Mouse (Mus musculus) heart, postnatal 0 days (tissue): Measurements from ENCODE around the gene Sgsh.

ENCODE experiments used
- CTCF ChIP-seq: IDR thresholded peaks from 2 replicates; pipeline ENCODE4 v1.5.1; 2016; ENCODE audit warnings: antibody characterized with exemption, control low read depth, low read depth
- EP300 ChIP-seq: IDR thresholded peaks from 2 replicates; pipeline ENCODE4 v1.6.1; 2016; ENCODE audit warnings: antibody characterized with exemption, low read depth

DNA sequence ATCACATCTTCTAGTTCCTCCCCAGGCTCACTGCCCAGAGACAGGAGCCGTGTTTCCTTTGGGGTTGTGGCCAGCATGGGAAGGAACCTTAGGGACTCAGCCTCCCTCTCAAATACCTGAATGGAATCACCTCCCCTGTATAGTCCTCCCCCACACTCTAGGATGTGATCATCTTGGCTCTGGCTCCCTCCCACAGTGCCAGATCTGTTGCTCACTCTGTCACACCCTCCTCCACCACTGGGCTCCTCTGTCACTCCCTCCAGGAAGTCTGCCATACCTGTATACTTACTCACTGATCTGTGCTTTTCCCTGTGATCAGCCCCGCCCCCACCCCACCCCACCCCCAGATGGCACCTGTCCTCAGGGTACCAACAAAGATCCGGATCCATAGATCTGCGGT is 24.7 kb downstream of the Sgsh start:
- TF ChIP-seq EP300 (no peak), CTCF (no peak)
